Mouse (Mus musculus) kidney, postnatal 0 days (tissue): ENCODE data around the gene Slain2. TPM values are rescaled to one million over a fixed set of nuclear protein-coding genes. Genes with fewer than 3 reads are reported as not detected.

Experiments used
- ATAC-seq: fragments of 200-750 bp; cut with Nextera tagmentation; replicated peaks from 2 replicates; pipeline ENCODE4 v1.8.0; 2017; ENCODE audit warnings: low read depth, moderate number of reproducible peaks, moderate TSS enrichment, moderate library complexity; ENCODE audit not compliant: low FRiP score
- DNase-seq: peaks from one replicate; pipeline ENCODE4 v3.0.0-alpha.2; 2016; ENCODE audit warnings: low spot score
- H3K27ac ChIP-seq: fragments of 300-500 bp; sonication (generic); 2 replicates; pipeline ENCODE4 v1.5.1; 2014; ENCODE audit warnings: mild to moderate bottlenecking
- H3K27me3 ChIP-seq: fragments of 300-500 bp; sonication (generic); 2 replicates; pipeline ENCODE4 v1.6.1; 2014; ENCODE audit warnings: low read length, mixed read lengths; ENCODE audit not compliant: insufficient read depth
- H3K36me3 ChIP-seq: fragments of 300-500 bp; sonication (generic); 2 replicates; pipeline ENCODE4 v1.6.1; 2014; ENCODE audit warnings: low read length, mixed read lengths; ENCODE audit not compliant: insufficient read depth
- H3K4me1 ChIP-seq: fragments of 300-500 bp; sonication (generic); replicated peaks from 2 replicates; pipeline ENCODE4 v1.6.1; 2014; ENCODE audit warnings: antibody characterized with exemption, low read length, mixed read lengths; ENCODE audit not compliant: insufficient read depth
- H3K4me2 ChIP-seq: fragments of 300-500 bp; sonication (generic); 2 replicates; pipeline ENCODE4 v1.6.1; 2014; ENCODE audit warnings: mild to moderate bottlenecking, low read length, moderate library complexity, mixed read lengths
- H3K4me3 ChIP-seq: fragments of 300-500 bp; sonication (generic); replicated peaks from 2 replicates; pipeline ENCODE4 v1.5.1; 2014; ENCODE audit warnings: low read depth, low read length
- H3K9ac ChIP-seq: fragments of 300-500 bp; sonication (generic); 2 replicates; pipeline ENCODE4 v1.6.1; 2014; ENCODE audit warnings: low read depth, low read length
- H3K9me3 ChIP-seq: fragments of 300-500 bp; sonication (generic); replicated peaks from 2 replicates; pipeline ENCODE4 v1.6.1; 2016; ENCODE audit warnings: low read length, inconsistent platforms, mixed read lengths
- CTCF ChIP-seq: IDR thresholded peaks from 2 replicates; pipeline ENCODE4 v1.5.1; 2016; ENCODE audit warnings: antibody characterized with exemption, low read depth, mild to moderate bottlenecking, moderate library complexity
- WGBS: fragments of 180-500 bp; shearing (Covaris S2); extraction: QIAGEN DNeasy Blood & Tissue Kit; methylation state at CpG from one replicate; pipeline ENCODE4 v1.1.7; 2014; 5-methylcytosine and 5-hydroxymethylcytosine counted together
- polyA plus RNA-seq: library from polyadenylated mRNA; unstranded; fragments of >200 nt; fragmentation: Nextera tagmentation; extraction: Ambion mirVana; gene quantifications from 2 replicates; pipeline ENCODE4 v1.2.1, GENCODE M21; 2015

Gene Slain2
- polyA plus RNA-seq, 1 experiment from 2014 or later, result 14.6 TPM

DNA sequence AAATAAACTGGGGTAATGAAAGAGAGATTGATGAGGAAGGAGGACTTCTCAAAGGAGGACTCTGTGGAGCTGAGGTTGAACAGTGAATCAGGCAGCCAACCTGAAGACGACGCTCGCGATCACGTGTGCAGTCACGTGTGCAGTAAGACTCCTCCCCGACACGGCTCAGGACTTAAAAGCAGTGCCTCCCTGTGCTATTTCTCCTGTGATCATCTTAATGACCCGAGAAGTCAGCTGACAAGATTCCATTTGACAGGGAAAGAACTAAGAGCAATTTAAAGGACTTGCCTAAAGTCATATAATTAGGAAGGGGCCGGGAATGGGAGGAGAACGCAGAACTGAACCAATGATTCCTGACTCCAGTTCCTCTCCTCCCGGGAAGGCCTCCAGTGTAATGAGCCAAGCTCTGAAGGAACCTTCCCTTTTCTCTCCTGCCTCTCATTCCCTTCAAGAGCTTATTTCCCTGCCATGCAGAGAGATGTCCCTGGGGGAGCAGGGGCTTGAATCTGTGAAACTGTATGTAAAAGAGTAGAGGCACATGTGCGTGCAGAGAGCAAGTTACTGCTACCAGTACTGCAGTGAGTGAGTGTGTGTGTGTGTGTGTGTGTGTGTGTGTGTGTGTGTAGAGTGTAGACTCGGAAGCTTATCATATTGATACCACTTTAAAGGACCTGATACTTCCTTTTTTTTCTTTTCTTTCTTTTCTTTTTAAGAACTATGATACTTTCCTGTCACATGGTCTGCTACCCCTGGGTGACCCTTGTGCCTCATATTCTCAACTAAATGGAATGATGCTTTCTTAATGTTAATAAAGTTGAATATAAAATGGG is 44.1 kb upstream of the Slain2 start:
- peak; percentile 78 for ATAC-seq
- peak; percentile 71 for DNase-seq
- no peak overlapping the region for H3K9ac ChIP-seq
- H3K27me3 ChIP-seq, result no peaks in the 10 kb centered on the region
- H3K4me2 ChIP-seq, result no peak overlapping the region; the same call in 1 of the 2 replicates
- H3K4me1 ChIP-seq, result no peaks in the 10 kb centered on the region; the same call in 1 of the 2 replicates
- no peak overlapping the region for H3K4me3 ChIP-seq
- 30% methylated on average over 14 of the region's 14 CpGs for WGBS
- TF ChIP-seq CTCF, result no peak
- H3K27ac ChIP-seq, result no peak overlapping the region
- no peaks in the 10 kb centered on the region for H3K36me3 ChIP-seq
- H3K9me3 ChIP-seq, result no peaks in the 10 kb centered on the region

DNA sequence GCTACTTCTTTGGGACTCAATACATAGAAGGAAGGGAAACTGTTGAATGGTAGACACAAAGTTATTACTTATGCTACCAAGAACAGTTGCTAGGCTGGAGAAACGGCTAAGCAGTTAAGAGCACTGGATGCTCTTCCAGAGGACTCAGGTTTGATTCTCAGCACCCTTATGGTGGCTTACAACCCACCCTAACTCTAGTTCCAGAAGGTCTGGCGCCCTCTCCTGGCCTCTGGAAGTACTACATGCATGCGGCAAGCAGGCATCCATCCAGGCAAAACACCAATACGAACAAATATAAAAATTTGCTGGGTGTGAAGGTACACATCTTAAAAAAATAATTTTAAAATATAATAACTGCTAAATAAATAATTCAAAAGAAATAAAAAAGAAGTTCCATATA is 43.0 kb upstream of the Slain2 start:
- H3K9ac ChIP-seq, result no peak overlapping the region
- no peak overlapping the region for H3K4me3 ChIP-seq
- no peaks in the 10 kb centered on the region; the same call in 1 of the 2 replicates for H3K4me1 ChIP-seq
- no peak for DNase-seq
- H3K4me2 ChIP-seq, result no peak overlapping the region
- 81% methylated on average over 4 of the region's 4 CpGs for WGBS
- H3K27me3 ChIP-seq, result no peaks in the 10 kb centered on the region
- ATAC-seq, result no peak
- peak; percentile 36; the same call in 1 of the 2 replicates for TF ChIP-seq CTCF
- no peaks in the 10 kb centered on the region for H3K36me3 ChIP-seq
- H3K27ac ChIP-seq, result no peak overlapping the region
- no peaks in the 10 kb centered on the region for H3K9me3 ChIP-seq

DNA sequence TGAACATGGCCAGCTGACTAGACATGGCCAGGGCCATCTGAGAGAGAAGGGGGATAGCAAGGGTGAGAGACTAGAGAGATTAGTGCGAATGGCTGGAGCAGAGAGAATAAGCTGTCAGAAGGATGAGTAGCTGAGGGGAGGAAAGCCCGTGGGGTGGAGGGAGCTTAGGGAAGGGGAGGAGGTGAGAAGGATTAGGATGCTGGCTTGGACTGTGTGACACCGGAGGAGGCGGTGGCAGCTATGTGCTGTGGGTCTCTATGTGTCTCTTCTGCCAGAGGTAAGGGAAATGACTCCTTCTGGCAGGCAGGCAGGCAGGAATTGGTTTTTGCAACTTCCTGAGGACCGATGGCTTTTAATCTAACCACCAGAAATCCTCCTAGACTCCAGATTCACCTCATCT is 34.4 kb upstream of the Slain2 start:
- 53% methylated on average over 5 of the region's 5 CpGs for WGBS
- H3K36me3 ChIP-seq, result no peaks in the 10 kb centered on the region
- ATAC-seq, result no peak

GRCm38 (mm10) chr5:72881748-72882411 is 32.2 kb upstream of the Slain2 start:
- WGBS, result 84% methylated on average over 12 of the region's 12 CpGs
- Histone ChIP-seq H3K4me3 (no peak overlapping the region), H3K4me1 (no peaks in the 10 kb centered on the region), H3K27me3 (no peaks in the 10 kb centered on the region), H3K9me3 (no peaks in the 10 kb centered on the region), H3K4me2 (no peak overlapping the region), H3K9ac (no peak overlapping the region), H3K36me3 (no peaks in the 10 kb centered on the region), H3K27ac (no peak overlapping the region)
- TF ChIP-seq CTCF, result no peak
- ATAC-seq (no peak), DNase-seq (no peak)

More for the DNA sequence above, 34.4 kb upstream of the Slain2 start:
- no peak for DNase-seq
- Histone ChIP-seq H3K4me2 (no peak overlapping the region), H3K27ac (no peak overlapping the region), H3K27me3 (no peaks in the 10 kb centered on the region), H3K9ac (no peak overlapping the region), H3K4me3 (no peak overlapping the region), H3K4me1 (no peaks in the 10 kb centered on the region), H3K9me3 (no peaks in the 10 kb centered on the region)
- no peak for TF ChIP-seq CTCF

GRCm38 (mm10) chr5:72882412-72882765 is 31.7 kb upstream of the Slain2 start:
- Histone ChIP-seq H3K9ac (no peak overlapping the region), H3K4me3 (no peak overlapping the region), H3K27me3 (no peaks in the 10 kb centered on the region), H3K4me1 (no peaks in the 10 kb centered on the region), H3K4me2 (no peak overlapping the region), H3K36me3 (no peaks in the 10 kb centered on the region), H3K27ac (no peak overlapping the region), H3K9me3 (no peaks in the 10 kb centered on the region)
- no peak for DNase-seq
- TF ChIP-seq CTCF, result no peak
- WGBS, result 59% methylated on average over 2 of the region's 2 CpGs
- no peak for ATAC-seq

DNA sequence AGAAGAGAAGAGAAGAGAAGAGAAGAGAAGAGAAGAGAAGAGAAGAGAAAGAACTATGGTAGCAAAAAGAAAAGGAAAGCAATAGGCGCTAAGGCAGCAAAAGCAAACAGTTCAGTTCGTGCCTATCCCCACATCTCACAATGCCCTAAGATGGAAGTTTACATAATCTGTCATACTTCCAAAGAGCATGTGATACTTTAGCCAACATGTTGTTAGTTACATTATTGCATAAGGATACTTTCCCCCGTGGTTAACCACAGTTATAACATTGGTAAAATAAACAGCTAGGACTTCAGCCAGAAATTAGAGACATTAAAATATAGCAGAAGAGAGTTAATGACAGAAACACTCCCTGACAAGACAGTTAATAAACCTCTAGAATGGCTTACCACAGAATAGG is 30.4 kb upstream of the Slain2 start:
- ATAC-seq (no peak), DNase-seq (no peak)
- Histone ChIP-seq H3K4me1 (no peaks in the 10 kb centered on the region), H3K27me3 (no peaks in the 10 kb centered on the region), H3K27ac (no peak overlapping the region), H3K9ac (no peak overlapping the region), H3K9me3 (no peaks in the 10 kb centered on the region), H3K4me3 (no peak overlapping the region), H3K4me2 (no peak overlapping the region), H3K36me3 (no peaks in the 10 kb centered on the region)
- TF ChIP-seq CTCF, result no peak
- 72% methylated on average over 3 of the region's 3 CpGs for WGBS
